Mouse (Mus musculus) myocyte (in vitro differentiated cells): Measurements from ENCODE around the gene Slc46a2. TPM values are rescaled to one million over a fixed set of nuclear protein-coding genes. Genes with fewer than 3 reads are reported as not detected.

Experiments used
- H3K27me3 ChIP-seq: one replicate; pipeline ENCODE4 v1.6.1; 2011; ENCODE audit not compliant: control insufficient read depth, insufficient read depth, insufficient read length
- H3K36me3 ChIP-seq: one replicate; pipeline ENCODE4 v1.6.1; 2011; ENCODE audit not compliant: control insufficient read depth, insufficient read depth
- H3K4me2 ChIP-seq: one replicate; pipeline ENCODE4 v1.6.1; 2011; ENCODE audit warnings: low read depth, control low read depth
- H3K4me3 ChIP-seq: one replicate; pipeline ENCODE4 v1.5.1; 2011; ENCODE audit warnings: mild to moderate bottlenecking, control low read depth, moderate library complexity
- H3K79me2 ChIP-seq: one replicate; pipeline ENCODE4 v1.6.1; 2011; ENCODE audit not compliant: control insufficient read depth, insufficient read depth
- H3ac ChIP-seq: one replicate; pipeline ENCODE4 v1.6.1; 2011; ENCODE audit not compliant: control insufficient read depth, insufficient read length
- CEBPB ChIP-seq: IDR thresholded peaks from 2 replicates; pipeline ENCODE4 v1.6.1; 2011; ENCODE audit warnings: mild to moderate bottlenecking, moderate library complexity; ENCODE audit not compliant: poor library complexity, insufficient read depth, severe bottlenecking
- E2F4 ChIP-seq: IDR thresholded peaks from one replicate; pipeline ENCODE4 v1.6.1; 2011; ENCODE audit warnings: mild to moderate bottlenecking, control low read depth, moderate library complexity; ENCODE audit not compliant: insufficient read depth
- MAX ChIP-seq: IDR thresholded peaks from one replicate; pipeline ENCODE4 v1.6.1; 2011; ENCODE audit warnings: low read depth, mild to moderate bottlenecking, control low read depth
- MYOD1 ChIP-seq, 3 experiments: IDR thresholded peaks; one replicate each; pipeline ENCODE4 v1.6.1; 2011; ENCODE audit warnings: control low read depth in 2 of 3, low read depth in 2 of 3, mild to moderate bottlenecking in 2 of 3, moderate library complexity in 1 of 3; ENCODE audit not compliant: insufficient read length in 2 of 3, control insufficient read depth in 1 of 3
- MYOG ChIP-seq, 3 experiments: IDR thresholded peaks; one replicate each; pipeline ENCODE4 v1.6.1; 2011; ENCODE audit warnings: control low read depth in 2 of 3, low read depth in 2 of 3, mild to moderate bottlenecking in 2 of 3; ENCODE audit not compliant: insufficient read length in 2 of 3, control insufficient read depth in 1 of 3, insufficient read depth in 1 of 3
- POLR2A ChIP-seq: IDR thresholded peaks from one replicate; pipeline ENCODE4 v1.6.1; 2011; ENCODE audit warnings: low read depth, mild to moderate bottlenecking, control low read depth, moderate library complexity; ENCODE audit not compliant: insufficient read length
- POLR2AphosphoS2 ChIP-seq: IDR thresholded peaks from one replicate; pipeline ENCODE4 v1.6.1; 2011; ENCODE audit warnings: low read depth, control low read depth; ENCODE audit not compliant: insufficient read length
- REST ChIP-seq: IDR thresholded peaks from one replicate; pipeline ENCODE4 v1.6.1; 2011; ENCODE audit warnings: mild to moderate bottlenecking, control low read depth, moderate library complexity; ENCODE audit not compliant: insufficient read depth, insufficient read length
- SRF ChIP-seq: IDR thresholded peaks from one replicate; pipeline ENCODE4 v1.6.1; 2011; ENCODE audit warnings: low read depth; ENCODE audit not compliant: control insufficient read depth, insufficient read length
- TCF12 ChIP-seq: IDR thresholded peaks from one replicate; pipeline ENCODE4 v1.6.1; 2011; ENCODE audit warnings: mild to moderate bottlenecking, control low read depth; ENCODE audit not compliant: poor library complexity, insufficient read depth, severe bottlenecking
- TCF3 ChIP-seq: IDR thresholded peaks from one replicate; pipeline ENCODE4 v1.6.1; 2011; ENCODE audit warnings: low read depth, control low read depth; ENCODE audit not compliant: insufficient read length
- USF1 ChIP-seq: IDR thresholded peaks from one replicate; pipeline ENCODE4 v1.6.1; 2011; ENCODE audit warnings: low read depth, mild to moderate bottlenecking, control low read depth, moderate library complexity
- polyA plus RNA-seq: library from polyadenylated mRNA; unstranded; fragments of >200 nt; fragmentation: generic; extraction: Trizol; gene quantifications from one replicate; pipeline ENCODE4 v1.2.1, GENCODE M21; 2012; ENCODE audit warnings: missing spikeins

Gene Slc46a2
- polyA plus RNA-seq, 1 experiment = not detected

DNA sequence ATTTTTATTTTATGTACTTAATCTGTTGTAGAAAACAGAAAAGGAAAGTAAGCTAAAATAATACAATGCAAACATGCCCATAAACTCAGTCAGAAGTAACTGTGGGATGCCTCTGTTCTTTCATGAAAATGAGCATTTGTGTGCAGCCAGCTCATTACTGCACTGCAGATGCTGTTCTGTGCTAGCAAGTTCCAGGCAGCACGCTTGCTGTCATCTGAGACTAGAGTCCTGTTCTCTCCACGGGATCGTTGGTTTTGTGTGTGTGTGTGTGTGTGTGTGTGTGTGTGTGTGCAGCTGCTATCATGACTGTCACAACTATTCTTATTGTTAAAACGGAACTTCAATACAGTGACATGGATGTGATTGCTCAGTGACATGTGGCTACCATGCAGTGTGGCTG, 53.0 kb downstream of the Slc46a2 start:
- H3ac ChIP-seq = no peak overlapping the region
- no peak for TF ChIP-seq CEBPB
- TF ChIP-seq TCF3 = no peak
- no peak for TF ChIP-seq MYOG (IDR thresholded peaks at IDR 0.05; ENCODE audit: control insufficient read depth in 1 of 3, insufficient read depth in 1 of 3, insufficient read length in 2 of 3, low read depth in 2 of 3)
- TF ChIP-seq E2F4 = no peak
- no peak for TF ChIP-seq POLR2A
- H3K79me2 ChIP-seq = no peaks in the 10 kb centered on the region
- H3K4me3 ChIP-seq = no peak overlapping the region
- H3K4me2 ChIP-seq = no peak overlapping the region
- no peaks in the 10 kb centered on the region for H3K36me3 ChIP-seq
- no peaks in the 10 kb centered on the region for H3K27me3 ChIP-seq

DNA sequence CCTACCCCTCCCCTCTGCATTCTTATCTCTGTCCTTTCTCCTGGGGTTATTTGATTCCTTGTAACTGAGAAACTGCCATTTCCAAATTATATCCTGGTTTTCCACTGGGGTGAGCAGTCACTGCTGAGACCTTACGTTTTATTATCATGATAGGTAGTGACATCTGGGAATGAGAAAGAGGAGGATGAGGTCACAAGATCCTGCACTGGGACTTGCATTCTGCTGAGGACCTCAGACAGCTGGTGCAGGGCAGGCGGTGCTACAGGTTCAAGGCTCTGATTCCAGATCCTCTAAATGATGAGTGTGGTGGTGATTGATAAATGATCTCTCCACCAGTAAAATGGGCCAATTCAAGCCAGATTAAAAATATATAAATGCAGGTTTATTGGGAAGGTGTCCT, 54.4 kb downstream of the Slc46a2 start:
- Histone ChIP-seq H3ac (no peak overlapping the region), H3K4me3 (no peak overlapping the region), H3K4me2 (no peak overlapping the region), H3K79me2 (no peaks in the 10 kb centered on the region), H3K36me3 (no peaks in the 10 kb centered on the region), H3K27me3 (no peaks in the 10 kb centered on the region)
- TF ChIP-seq TCF12 (no peak), SRF (no peak), E2F4 (no peak), MYOG (IDR thresholded peaks at IDR 0.05; ENCODE audit: control insufficient read depth in 1 of 3, insufficient read depth in 1 of 3, insufficient read length in 2 of 3, low read depth in 2 of 3) (no peak), POLR2AphosphoS2 (no peak), REST (no peak), USF1 (no peak), MYOD1 (IDR thresholded peaks at IDR 0.05; ENCODE audit: control insufficient read depth in 1 of 3, insufficient read length in 2 of 3, low read depth in 2 of 3) (no peak), MAX (no peak), POLR2A (no peak)

DNA sequence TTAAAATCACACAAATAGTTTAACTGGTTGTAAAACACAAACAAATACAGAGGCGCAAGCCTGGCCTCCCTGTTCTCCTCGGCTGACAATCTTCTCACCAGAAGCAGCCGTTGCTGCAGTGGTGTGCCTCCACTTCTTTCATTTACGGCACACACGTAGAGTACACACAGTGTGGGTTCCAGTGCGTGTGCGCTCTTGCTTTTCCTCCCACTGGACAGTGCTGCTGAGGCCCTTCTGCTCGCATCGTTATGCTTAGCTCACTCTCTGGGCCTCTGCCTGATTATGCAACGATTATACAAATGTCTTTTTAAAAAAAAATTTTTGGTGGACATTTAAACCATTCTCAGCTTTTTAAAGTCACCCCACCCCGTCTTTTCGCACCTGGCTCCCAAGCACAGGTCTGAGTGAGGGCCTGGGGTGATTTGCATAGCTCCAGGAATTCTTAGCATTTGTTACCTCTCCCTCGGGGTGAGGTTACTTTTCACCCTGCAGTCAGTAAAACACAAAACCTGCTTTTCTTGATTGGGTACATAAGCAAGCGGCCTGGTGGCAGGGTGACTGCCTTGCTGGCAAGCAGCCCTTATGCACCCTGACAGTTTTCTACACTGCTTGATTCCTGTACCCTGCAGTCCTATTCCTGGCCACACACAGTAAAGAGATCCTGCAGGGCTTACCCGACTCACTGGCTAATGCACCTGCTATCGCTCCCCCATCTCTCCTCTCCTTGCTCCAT, 55.0 kb downstream of the Slc46a2 start:
- H3K79me2 ChIP-seq = no peaks in the 10 kb centered on the region
- H3K4me2 ChIP-seq = no peak overlapping the region
- no peak overlapping the region for H3ac ChIP-seq
- no peaks in the 10 kb centered on the region for H3K27me3 ChIP-seq
- no peaks in the 10 kb centered on the region for H3K36me3 ChIP-seq
- TF ChIP-seq POLR2AphosphoS2 (no peak), SRF (no peak), REST (no peak)
- H3K4me3 ChIP-seq = no peak overlapping the region

Other genes starting within 250 kb of the Slc46a2 start
- 7.4 TPM for gene Inip, start 113.5 kb downstream of the Slc46a2 start, polyA plus RNA-seq
- gene Snx30, start 109.2 kb downstream of the Slc46a2 start, polyA plus RNA-seq = 2.6 TPM
- gene Mup4, start 45.7 kb upstream of the Slc46a2 start, polyA plus RNA-seq = not detected
- not detected for gene Mup6, start 49.2 kb upstream of the Slc46a2 start, polyA plus RNA-seq
- gene Mup7, start 155.4 kb upstream of the Slc46a2 start, polyA plus RNA-seq = not detected
- not detected for gene Mup2, start 239.2 kb upstream of the Slc46a2 start, polyA plus RNA-seq